In genomic region chr11:119192176-119192575, GRCm38 (mm10) we compare ENCODE assay signal across 20 mouse cellular contexts. TPM values are rescaled to one million over a fixed set of nuclear protein-coding genes. Genes with fewer than 3 reads are reported as not detected.
DNase-seq lines count a peak whose midpoint lies in the region; ATAC-seq and TF ChIP-seq lines count a peak whose summit lies in the region.
"Had no signal": no experiment of that assay in that cellular context is flagged by ENCODE, and none has a peak within 500 bp of the region (broad histone marks: within the 10 kb centered on the region; RNA-seq: fewer than 3 reads in every experiment).

No protein-coding gene starts in this region.

- 91% methylated on average over 5 of the region's 5 CpGs for WGBS in hindbrain, embryonic 12.5 days
- WGBS in hindbrain, embryonic 10.5 days: 91% methylated on average over 5 of the region's 5 CpGs
- 73% methylated on average over 5 of the region's 5 CpGs for WGBS in lung, postnatal 0 days
- 67% methylated on average over 5 of the region's 5 CpGs for WGBS in limb, embryonic 15.5 days

- no peak for TF ChIP-seq CTCF in lung, postnatal 0 days (IDR thresholded peaks at IDR 0.05)

- DNase-seq in hindbrain, embryonic 10.5 days (ENCODE audit: low spot score): no peak
- DNase-seq in lung, postnatal 0 days (ENCODE audit: low spot score): peak; percentile 40
- no peak for DNase-seq in lung, postnatal 14 days
- DNase-seq in gastrocnemius, postnatal 25 days: no peak
- no peak for DNase-seq in kidney, postnatal 14 days
- DNase-seq: cerebellum, adult 18-20 months; cerebellum, adult 9-11 months; cerebellum, postnatal 36 days; gastrocnemius, postnatal 10 days; heart, postnatal 4 days had no signal

- H3K9ac ChIP-seq in hindbrain, embryonic 12.5 days: peak overlapping the region; percentile 18; the same call in 1 of the 2 replicates
- H3K9ac ChIP-seq in lung, postnatal 0 days (replicated peaks; ENCODE audit: low read depth): no peak overlapping the region
- H3K9ac ChIP-seq in limb, embryonic 15.5 days: no peak overlapping the region
- H3K9ac ChIP-seq: embryonic facial prominence, embryonic 13.5 days; forebrain, embryonic 12.5 days; heart, embryonic 12.5 days; hindbrain, embryonic 14.5 days had no signal

- H3K4me1 ChIP-seq in hindbrain, embryonic 12.5 days: peaks cover 36% of the 10 kb centered on the region
- H3K4me1 ChIP-seq in hindbrain, embryonic 10.5 days (replicated peaks): peaks cover 43% of the 10 kb centered on the region
- H3K4me1 ChIP-seq in lung, postnatal 0 days (ENCODE audit: insufficient read depth, low read depth, low read length): peaks cover 6% of the 10 kb centered on the region; the same call in 1 of the 2 replicates
- peaks cover 40% of the 10 kb centered on the region for H3K4me1 ChIP-seq in limb, embryonic 15.5 days

- no peak for TF ChIP-seq EP300 in lung, postnatal 0 days (IDR thresholded peaks at IDR 0.05)

- ATAC-seq in hindbrain, embryonic 12.5 days (ENCODE audit: low FRiP score): no peak
- no peak for ATAC-seq in lung, postnatal 0 days
- no peak for ATAC-seq in limb, embryonic 15.5 days (ENCODE audit: insufficient number of reproducible peaks, low FRiP score, low TSS enrichment, low read depth)
- ATAC-seq: activated CD4-positive, CD25-positive, alpha-beta regulatory T cell, adult 4 months; CD4-positive, CD25-positive, alpha-beta regulatory T cell, adult 4 months; forebrain, embryonic 16.5 days; Patski had no signal

- 0 out of 2 replicates have a peak, but pooled peaks cover 5% of the 10 kb centered on the region for H3K36me3 ChIP-seq in hindbrain, embryonic 12.5 days
- H3K36me3 ChIP-seq in hindbrain, embryonic 10.5 days: peaks cover 34% of the 10 kb centered on the region
- no peaks in the 10 kb centered on the region for H3K36me3 ChIP-seq in lung, postnatal 0 days (ENCODE audit: insufficient read depth, low read length)
- H3K36me3 ChIP-seq in limb, embryonic 15.5 days: no peaks in the 10 kb centered on the region; the same call in 1 of the 2 replicates
- H3K36me3 ChIP-seq: forebrain, embryonic 12.5 days had no signal

- no peak overlapping the region for H3K4me3 ChIP-seq in hindbrain, embryonic 12.5 days
- no peak overlapping the region for H3K4me3 ChIP-seq in hindbrain, embryonic 10.5 days
- no peak overlapping the region for H3K4me3 ChIP-seq in lung, postnatal 0 days (ENCODE audit: low read depth, low read length)
- no peak overlapping the region for H3K4me3 ChIP-seq in limb, embryonic 15.5 days
- H3K4me3 ChIP-seq: embryonic facial prominence, embryonic 13.5 days; forebrain, embryonic 12.5 days; heart, embryonic 12.5 days had no signal

- no peak overlapping the region for H3K4me2 ChIP-seq in hindbrain, embryonic 12.5 days (replicated peaks)
- H3K4me2 ChIP-seq in lung, postnatal 0 days (replicated peaks; ENCODE audit: low read depth, low read length): no peak overlapping the region
- no peak overlapping the region for H3K4me2 ChIP-seq in limb, embryonic 15.5 days
- H3K4me2 ChIP-seq: embryonic facial prominence, embryonic 13.5 days; forebrain, embryonic 12.5 days; heart, embryonic 12.5 days; hindbrain, embryonic 14.5 days had no signal

- no peaks in the 10 kb centered on the region for H3K27me3 ChIP-seq in hindbrain, embryonic 12.5 days
- H3K27me3 ChIP-seq in hindbrain, embryonic 10.5 days (ENCODE audit: insufficient read depth, poor library complexity, severe bottlenecking): no peaks in the 10 kb centered on the region
- no peaks in the 10 kb centered on the region for H3K27me3 ChIP-seq in lung, postnatal 0 days (replicated peaks; ENCODE audit: insufficient read depth, low read length)
- no peaks in the 10 kb centered on the region for H3K27me3 ChIP-seq in limb, embryonic 15.5 days
- H3K27me3 ChIP-seq: embryonic facial prominence, embryonic 13.5 days; forebrain, embryonic 12.5 days; Patski had no signal

- no peaks in the 10 kb centered on the region for H3K9me3 ChIP-seq in hindbrain, embryonic 12.5 days (replicated peaks)
- no peaks in the 10 kb centered on the region for H3K9me3 ChIP-seq in hindbrain, embryonic 10.5 days
- no peaks in the 10 kb centered on the region for H3K9me3 ChIP-seq in lung, postnatal 0 days (ENCODE audit: low read length)
- H3K9me3 ChIP-seq in limb, embryonic 15.5 days: no peaks in the 10 kb centered on the region
- H3K9me3 ChIP-seq: embryonic facial prominence, embryonic 13.5 days; forebrain, embryonic 12.5 days; heart, embryonic 12.5 days had no signal

- H3K27ac ChIP-seq in hindbrain, embryonic 12.5 days: no peak overlapping the region
- H3K27ac ChIP-seq in hindbrain, embryonic 10.5 days: no peak overlapping the region
- no peak overlapping the region for H3K27ac ChIP-seq in lung, postnatal 0 days (ENCODE audit: low read length)
- peak overlapping the region; percentile 71 for H3K27ac ChIP-seq in limb, embryonic 15.5 days
- H3K27ac ChIP-seq: embryonic facial prominence, embryonic 13.5 days; forebrain, embryonic 12.5 days; hindbrain, embryonic 14.5 days had no signal

RNA-seq across cellular contexts. Expression of gene Tbc1d16, which starts 36.1 kb away (rescaled TPM):
- 34.7 and 36.7 TPM in 2 replicates for polyA plus RNA-seq in hindbrain, embryonic 12.5 days (2016; fragmentation: Nextera tagmentation; extraction: Ambion mirVana)
- polyA plus RNA-seq in hindbrain, embryonic 10.5 days (2016; fragmentation: Nextera tagmentation; extraction: Ambion mirVana): 29.5 and 37.9 TPM in 2 replicates
- 11.9 and 12.9 TPM in 2 replicates for polyA plus RNA-seq in lung, postnatal 0 days (2015; fragmentation: Nextera tagmentation; extraction: Ambion mirVana)
- 17.4 and 18.3 TPM in 2 replicates for polyA plus RNA-seq in limb, embryonic 15.5 days (2015; fragmentation: Nextera tagmentation; extraction: Ambion mirVana)
- 10 to 100 TPM; 16.1 to 20.9 TPM for total RNA-seq in gastrocnemius, postnatal 25 days (2021)

RNA-seq across cellular contexts. Expression of gene Ccdc40, which starts 36.2 kb away (rescaled TPM):
- 19.1 and 20.5 TPM in 2 replicates for polyA plus RNA-seq in hindbrain, embryonic 12.5 days (2016; fragmentation: Nextera tagmentation; extraction: Ambion mirVana)
- 20.0 and 21.3 TPM in 2 replicates for polyA plus RNA-seq in hindbrain, embryonic 10.5 days (2016; fragmentation: Nextera tagmentation; extraction: Ambion mirVana)
- 6.1 and 6.3 TPM in 2 replicates for polyA plus RNA-seq in lung, postnatal 0 days (2015; fragmentation: Nextera tagmentation; extraction: Ambion mirVana)
- polyA plus RNA-seq in limb, embryonic 15.5 days (2015; fragmentation: Nextera tagmentation; extraction: Ambion mirVana): 1.9 and 2.2 TPM in 2 replicates
- under 1 TPM in 1 of 2 experiments, not detected in 1; 0.41 TPM for total RNA-seq in gastrocnemius, postnatal 25 days (2021)
